Mouse (Mus musculus) heart, postnatal 25 days (tissue): ENCODE results near the gene Phkb. TPM values are rescaled to one million over a fixed set of nuclear protein-coding genes. Genes with fewer than 3 reads are reported as not detected.

Experiments used
- DNase-seq: peaks from one replicate; pipeline ENCODE4 v3.0.0; 2022; ENCODE audit warnings: low spot score
- intact Hi-C: fragments of 180-260 bp; cut with DNase I; formaldehyde crosslinking; loops from one replicate; pipeline ENCODE4 v1.15.1; 2025
- total RNA-seq, 2 experiments: library from RNA; stranded (reverse); gene quantifications; 2 replicates each; pipeline ENCODE4 v1.2.3; 2021

The Phkb gene
- total RNA-seq, 2 experiments from 2014 or later = 55.4 to 58.4 TPM

DNA sequence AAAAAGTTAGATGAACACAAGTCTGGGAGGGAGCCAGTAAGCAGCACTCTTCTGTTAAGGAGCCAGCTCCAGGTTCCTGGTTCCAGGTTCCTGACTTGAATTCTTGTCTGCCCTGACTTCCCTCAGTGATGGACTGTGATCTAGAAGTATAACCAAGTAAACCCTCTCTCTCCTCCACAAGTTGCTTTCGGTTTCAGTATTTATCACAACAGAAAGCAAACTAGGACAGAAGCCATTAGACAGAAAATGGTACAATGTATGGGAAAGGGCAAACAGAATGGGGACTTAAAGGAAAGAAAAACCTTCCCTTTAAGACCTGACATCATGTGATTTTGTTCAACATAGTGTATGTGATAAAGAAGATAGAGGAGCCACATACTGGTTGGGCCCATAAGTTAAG lies 238.7 kb downstream of the Phkb start:
- intact Hi-C loops = no loop called here
- no peak for DNase-seq

DNA sequence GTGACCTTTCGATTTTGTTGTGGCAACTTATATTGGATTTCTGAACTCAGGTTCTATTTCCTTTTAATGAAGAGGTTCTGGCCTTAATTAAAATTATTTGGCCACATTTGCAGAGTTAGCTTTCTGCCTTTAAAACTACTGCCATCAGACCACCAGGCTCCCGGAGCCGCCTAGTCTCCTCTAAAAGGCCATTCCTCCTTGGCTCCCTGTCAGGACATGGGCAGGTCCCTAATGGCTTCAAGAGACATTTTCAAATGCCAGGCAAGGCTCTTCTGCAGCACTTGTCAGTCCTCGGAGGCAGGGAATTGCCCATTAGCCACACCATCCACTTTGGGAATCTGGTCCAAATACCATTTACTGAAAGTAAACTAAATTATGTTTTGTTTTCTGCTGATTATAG lies 242.6 kb downstream of the Phkb start:
- intact Hi-C loops = no loop called here
- DNase-seq = no peak

DNA sequence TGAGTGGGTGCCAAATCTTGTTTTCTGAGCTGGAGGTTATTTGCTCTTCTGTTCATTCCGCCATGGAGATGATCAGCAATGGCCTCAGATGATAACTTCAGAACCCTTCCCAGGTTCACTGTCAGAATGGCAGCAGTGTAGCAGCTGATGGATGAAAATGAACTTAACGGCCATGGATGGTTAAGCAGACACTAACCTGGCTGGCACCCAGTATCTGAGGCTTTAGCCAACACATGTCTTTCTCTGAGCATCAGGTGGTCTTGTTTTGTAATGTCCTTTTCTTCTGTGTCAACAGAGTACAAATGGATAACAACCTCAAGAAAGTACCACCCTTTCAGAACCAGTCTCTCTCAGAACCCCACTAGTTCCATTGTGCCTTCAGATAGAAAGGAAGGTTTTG lies 246.0 kb downstream of the Phkb start:
- intact Hi-C loops = no loop called here
- DNase-seq = no peak

DNA sequence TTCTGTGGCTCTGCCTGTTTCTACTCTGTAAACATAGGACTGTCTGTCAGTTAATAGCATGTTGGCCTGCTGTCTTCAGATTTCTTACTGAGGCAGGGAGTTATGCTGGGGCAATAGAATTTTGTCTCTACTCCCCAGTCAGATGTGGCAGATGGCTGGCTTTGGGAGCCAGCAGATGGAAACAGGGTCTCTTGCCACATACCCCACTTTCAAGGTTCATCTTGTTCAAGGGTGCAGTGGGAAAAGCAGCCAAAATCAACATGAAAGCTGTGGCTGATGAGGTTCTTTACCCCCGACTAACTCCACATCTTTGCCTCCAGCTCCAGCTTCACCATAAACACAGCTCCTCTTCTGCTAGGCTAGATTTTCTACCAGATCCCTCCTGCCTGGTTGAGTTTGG lies 246.7 kb downstream of the Phkb start:
- DNase-seq = no peak
- intact Hi-C loops = no loop called here

DNA sequence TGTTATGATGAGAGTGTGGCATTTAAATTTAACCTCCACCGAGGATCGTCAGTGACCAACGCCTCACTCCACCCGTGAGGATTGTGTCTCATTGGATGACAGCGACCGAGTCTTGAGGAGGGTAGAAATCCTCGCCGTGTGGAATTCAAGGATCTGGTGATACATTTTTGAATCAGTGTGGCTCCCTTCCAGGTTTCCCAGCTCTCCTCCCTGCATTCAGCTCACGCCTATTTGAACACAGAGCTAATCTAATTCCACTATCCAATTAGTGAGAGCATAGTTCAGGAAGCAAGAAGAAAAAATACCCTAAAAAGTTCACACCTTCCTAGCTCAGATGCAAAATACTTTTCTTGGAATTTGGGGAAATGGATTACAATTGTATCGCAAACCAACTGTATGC lies 249.9 kb downstream of the Phkb start:
- DNase-seq = no peak
- intact Hi-C loops = no loop called here

Other genes with a start within 250 kb of the Phkb start
- 1 to 10 TPM; 1.1 to 2.6 TPM for gene Neto2, start 140.0 kb upstream of the Phkb start, total RNA-seq
- 10 to 100 TPM; 44.1 to 49.5 TPM for gene Itfg1, start within 50 bp of the Phkb start, total RNA-seq